Mouse (Mus musculus) heart, embryonic 15.5 days (tissue): ENCODE measurements at regions not wholly inside any gene's neighbourhood (a gene's known extent, or its start where the extent isn't known, plus 50 kb on each side); places are given as distances from the start of the nearest gene placed in this dataset.
"Not testable (repeated sequence)": the region's sequence is repeated elsewhere in the genome, so short reads cannot be mapped to it uniquely, and the experiment has no call there.

Experiments used
- ATAC-seq: fragments of 200-750 bp; cut with Nextera tagmentation; replicated peaks from 2 replicates; pipeline ENCODE4 v1.8.0; 2017; ENCODE audit warnings: low read depth, moderate TSS enrichment; ENCODE audit not compliant: insufficient number of reproducible peaks, insufficient read depth, low FRiP score
- H3K27ac ChIP-seq: fragments of 300-500 bp; sonication (generic); 2 replicates; pipeline ENCODE4 v1.5.1; 2015; ENCODE audit warnings: mild to moderate bottlenecking, inconsistent platforms
- H3K27me3 ChIP-seq: fragments of 300-500 bp; sonication (generic); 2 replicates; pipeline ENCODE4 v1.6.1; 2015; ENCODE audit warnings: inconsistent platforms
- H3K36me3 ChIP-seq: fragments of 300-500 bp; sonication (generic); 2 replicates; pipeline ENCODE4 v1.6.1; 2015; ENCODE audit warnings: mild to moderate bottlenecking, inconsistent platforms
- H3K4me1 ChIP-seq: fragments of 300-500 bp; sonication (generic); replicated peaks from 2 replicates; pipeline ENCODE4 v1.6.1; 2015; ENCODE audit warnings: inconsistent platforms
- H3K4me2 ChIP-seq: fragments of 300-500 bp; sonication (generic); 2 replicates; pipeline ENCODE4 v1.6.1; 2015; ENCODE audit warnings: inconsistent platforms, mild to moderate bottlenecking, moderate library complexity
- H3K4me3 ChIP-seq: fragments of 300-500 bp; sonication (generic); 2 replicates; pipeline ENCODE4 v1.5.1; 2015; ENCODE audit warnings: mild to moderate bottlenecking, inconsistent platforms
- H3K9ac ChIP-seq: fragments of 300-500 bp; sonication (generic); 2 replicates; pipeline ENCODE4 v1.6.1; 2015; ENCODE audit warnings: mild to moderate bottlenecking, inconsistent platforms
- H3K9me3 ChIP-seq: fragments of 300-500 bp; sonication (generic); replicated peaks from 2 replicates; pipeline ENCODE4 v1.6.1; 2016; ENCODE audit warnings: inconsistent platforms
- WGBS: fragments of 180-500 bp; shearing (Covaris S2); methylation state at CpG from one replicate; pipeline ENCODE4 v1.1.7; 2015; ENCODE audit warnings: mixed read lengths; 5-methylcytosine and 5-hydroxymethylcytosine counted together

- Histone ChIP-seq H3K4me3 (no peak overlapping the region), H3K4me1 (peaks cover 13% of the 10 kb centered on the region), H3K27me3 (no peaks in the 10 kb centered on the region), H3K36me3 (no peaks in the 10 kb centered on the region), H3K9ac (no peak overlapping the region), H3K9me3 (no peaks in the 10 kb centered on the region), H3K4me2 (no peak overlapping the region), H3K27ac (no peak overlapping the region)
- no peak for ATAC-seq
- WGBS = 82% methylated on average over 1 of the region's 1 CpGs
These were observed 1342.2 kb upstream of the A1bg start for GRCm38 (mm10) chr15:62264966-62265365.

- no peak for ATAC-seq
- Histone ChIP-seq H3K27ac (no peak overlapping the region), H3K36me3 (no peaks in the 10 kb centered on the region), H3K9ac (no peak overlapping the region), H3K4me1 (peaks cover 13% of the 10 kb centered on the region), H3K27me3 (no peaks in the 10 kb centered on the region), H3K9me3 (no peaks in the 10 kb centered on the region), H3K4me2 (no peak overlapping the region), H3K4me3 (no peak overlapping the region)
- WGBS = 78% methylated on average over 1 of the region's 1 CpGs
These were observed 1341.4 kb upstream of the A1bg start for GRCm38 (mm10) chr15:62264183-62264582.

- Histone ChIP-seq H3K27ac (no peak overlapping the region), H3K36me3 (no peaks in the 10 kb centered on the region), H3K4me2 (no peak overlapping the region), H3K4me1 (peaks cover 20% of the 10 kb centered on the region), H3K27me3 (no peaks in the 10 kb centered on the region), H3K9ac (no peak overlapping the region), H3K4me3 (no peak overlapping the region), H3K9me3 (no peaks in the 10 kb centered on the region)
- ATAC-seq = no peak
- WGBS = 72% methylated on average over 5 of the region's 5 CpGs
These were observed 1339.7 kb upstream of the A1bg start for GRCm38 (mm10) chr15:62262487-62262886.

- WGBS = 51% methylated on average over 2 of the region's 2 CpGs
- H3K27ac ChIP-seq = 0 out of 2 replicates have a peak overlapping the region, but pooled peaks have one; percentile 21
- no peak overlapping the region for H3K4me3 ChIP-seq
- peaks cover 20% of the 10 kb centered on the region for H3K4me1 ChIP-seq
- no peaks in the 10 kb centered on the region for H3K9me3 ChIP-seq
- H3K36me3 ChIP-seq = no peaks in the 10 kb centered on the region
- H3K9ac ChIP-seq = no peak overlapping the region
- no peak; the same call in 1 of the 2 replicates for ATAC-seq
- no peaks in the 10 kb centered on the region for H3K27me3 ChIP-seq
- no peak overlapping the region for H3K4me2 ChIP-seq
These were observed 1338.7 kb upstream of the A1bg start for GRCm38 (mm10) chr15:62261520-62261919.

- Histone ChIP-seq H3K9ac (no peak overlapping the region), H3K27me3 (no peaks in the 10 kb centered on the region), H3K27ac (no peak overlapping the region), H3K4me3 (no peak overlapping the region), H3K9me3 (no peaks in the 10 kb centered on the region), H3K4me1 (peaks cover 23% of the 10 kb centered on the region), H3K4me2 (no peak overlapping the region), H3K36me3 (no peaks in the 10 kb centered on the region)
- WGBS = 73% methylated on average over 5 of the region's 5 CpGs
- no peak for ATAC-seq
These were observed 1335.8 kb upstream of the A1bg start for GRCm38 (mm10) chr15:62258611-62259010.

- H3K27me3 ChIP-seq = no peaks in the 10 kb centered on the region
- H3K9me3 ChIP-seq = no peaks in the 10 kb centered on the region
- H3K27ac ChIP-seq = no peak overlapping the region
- H3K9ac ChIP-seq = no peak overlapping the region
- no peak overlapping the region for H3K4me2 ChIP-seq
- ATAC-seq = peak; percentile 65
- H3K4me3 ChIP-seq = no peak overlapping the region
- H3K36me3 ChIP-seq = no peaks in the 10 kb centered on the region
- peaks cover 22% of the 10 kb centered on the region for H3K4me1 ChIP-seq
- WGBS = 42% methylated on average over 3 of the region's 3 CpGs
These were observed 1335.1 kb upstream of the A1bg start for GRCm38 (mm10) chr15:62257955-62258354.

GRCm38 (mm10) chr15:62257110-62257667 is 1334.4 kb upstream of the A1bg start:
- H3K4me1 ChIP-seq = peaks cover 21% of the 10 kb centered on the region
- no peaks in the 10 kb centered on the region for H3K9me3 ChIP-seq
- H3K36me3 ChIP-seq = no peaks in the 10 kb centered on the region
- no peak for ATAC-seq
- H3K9ac ChIP-seq = no peak overlapping the region
- H3K27me3 ChIP-seq = no peaks in the 10 kb centered on the region
- 95% methylated on average over 1 of the region's 1 CpGs for WGBS
- no peak overlapping the region for H3K4me3 ChIP-seq
- H3K27ac ChIP-seq = no peak overlapping the region
- no peak overlapping the region for H3K4me2 ChIP-seq

GRCm38 (mm10) chr15:62255571-62255970 is 1332.8 kb upstream of the A1bg start:
- Histone ChIP-seq H3K9ac (no peak overlapping the region), H3K9me3 (no peaks in the 10 kb centered on the region), H3K4me1 (peaks cover 12% of the 10 kb centered on the region), H3K36me3 (no peaks in the 10 kb centered on the region), H3K4me2 (no peak overlapping the region), H3K27me3 (no peaks in the 10 kb centered on the region), H3K4me3 (no peak overlapping the region), H3K27ac (no peak overlapping the region)
- 85% methylated on average over 5 of the region's 5 CpGs for WGBS
- no peak for ATAC-seq

GRCm38 (mm10) chr15:62253724-62254123 is 1330.9 kb upstream of the A1bg start:
- Histone ChIP-seq H3K9me3 (no peaks in the 10 kb centered on the region), H3K9ac (no peak overlapping the region), H3K27ac (no peak overlapping the region), H3K36me3 (no peaks in the 10 kb centered on the region), H3K4me3 (no peak overlapping the region), H3K27me3 (no peaks in the 10 kb centered on the region), H3K4me1 (peaks cover 12% of the 10 kb centered on the region), H3K4me2 (no peak overlapping the region)
- 58% methylated on average over 4 of the region's 4 CpGs for WGBS
- no peak for ATAC-seq

- H3K27me3 ChIP-seq, H3K4me1 ChIP-seq, H3K4me3 ChIP-seq, ATAC-seq, H3K9ac ChIP-seq, H3K9me3 ChIP-seq, H3K36me3 ChIP-seq, H3K27ac ChIP-seq, H3K4me2 ChIP-seq: not testable (repeated sequence)
- WGBS = 92% methylated on average over 2 of the region's 2 CpGs
These were observed 1329.4 kb upstream of the A1bg start for GRCm38 (mm10) chr15:62252078-62252833.

GRCm38 (mm10) chr15:62249436-62249835 is 1326.6 kb upstream of the A1bg start:
- no peak overlapping the region for H3K9ac ChIP-seq
- no peaks in the 10 kb centered on the region for H3K36me3 ChIP-seq
- H3K4me3 ChIP-seq = no peak overlapping the region
- no peak for ATAC-seq
- H3K27me3 ChIP-seq = no peaks in the 10 kb centered on the region
- 0 out of 2 replicates have a peak, but pooled peaks cover 5% of the 10 kb centered on the region for H3K4me1 ChIP-seq
- H3K27ac ChIP-seq = no peak overlapping the region
- WGBS = 88% methylated on average over 4 of the region's 4 CpGs
- no peak overlapping the region for H3K4me2 ChIP-seq
- H3K9me3 ChIP-seq = no peaks in the 10 kb centered on the region

GRCm38 (mm10) chr15:62246561-62247079 is 1323.8 kb upstream of the A1bg start:
- Histone ChIP-seq H3K4me2 (no peak overlapping the region), H3K36me3 (no peaks in the 10 kb centered on the region), H3K27ac (no peak overlapping the region), H3K4me3 (no peak overlapping the region), H3K4me1 (no peaks in the 10 kb centered on the region), H3K9ac (no peak overlapping the region), H3K9me3 (no peaks in the 10 kb centered on the region), H3K27me3 (no peaks in the 10 kb centered on the region)
- WGBS = 83% methylated on average over 4 of the region's 4 CpGs
- ATAC-seq = no peak
